Mouse (Mus musculus) midbrain, embryonic 14.5 days (tissue): ENCODE data around the gene Me1. TPM values are rescaled to one million over a fixed set of nuclear protein-coding genes. Genes with fewer than 3 reads are reported as not detected.

Source experiments
- ATAC-seq: fragments of 200-750 bp; cut with Nextera tagmentation; 2 replicates; pipeline ENCODE4 v1.8.0; 2017; ENCODE audit warnings: moderate number of reproducible peaks, moderate library complexity; ENCODE audit not compliant: low FRiP score, low TSS enrichment
- DNase-seq: peaks from one replicate; pipeline ENCODE4 v3.0.0-alpha.2; 2015
- H3K27ac ChIP-seq: fragments of 300-500 bp; sonication (generic); replicated peaks from 2 replicates; pipeline ENCODE4 v1.5.1; 2014; ENCODE audit warnings: mild to moderate bottlenecking, low read depth, low read length, moderate library complexity
- H3K27me3 ChIP-seq: fragments of 300-500 bp; sonication (generic); 2 replicates; pipeline ENCODE4 v1.6.1; 2014; ENCODE audit warnings: low read length, control low read depth, mixed read lengths; ENCODE audit not compliant: control insufficient read depth, insufficient read depth
- H3K36me3 ChIP-seq: fragments of 300-500 bp; sonication (generic); 2 replicates; pipeline ENCODE4 v1.6.1; 2014; ENCODE audit warnings: low read length, control low read depth; ENCODE audit not compliant: control insufficient read depth, insufficient read depth
- H3K4me1 ChIP-seq: fragments of 300-500 bp; sonication (generic); 2 replicates; pipeline ENCODE4 v1.6.1; 2014; ENCODE audit warnings: mild to moderate bottlenecking, antibody characterized with exemption, low read length, control low read depth; ENCODE audit not compliant: control insufficient read depth, insufficient read depth
- H3K4me2 ChIP-seq: fragments of 300-500 bp; sonication (generic); 2 replicates; pipeline ENCODE4 v1.6.1; 2014; ENCODE audit warnings: mild to moderate bottlenecking, low read length, moderate library complexity
- H3K4me3 ChIP-seq: fragments of 300-500 bp; sonication (generic); replicated peaks from 2 replicates; pipeline ENCODE4 v1.5.1; 2014; ENCODE audit warnings: low read depth, low read length
- H3K9ac ChIP-seq: fragments of 300-500 bp; sonication (generic); replicated peaks from 2 replicates; pipeline ENCODE4 v1.6.1; 2014; ENCODE audit warnings: mild to moderate bottlenecking, low read length, moderate library complexity
- H3K9me3 ChIP-seq: fragments of 300-500 bp; sonication (generic); 2 replicates; pipeline ENCODE4 v1.6.1; 2016; ENCODE audit warnings: low read length, control low read depth, mixed read lengths; ENCODE audit not compliant: control insufficient read depth
- WGBS: fragments of 180-500 bp; shearing (Covaris S2); extraction: QIAGEN DNeasy Blood & Tissue Kit; methylation state at CpG from one replicate; pipeline ENCODE4 v1.1.7; 2014; 5-methylcytosine and 5-hydroxymethylcytosine counted together
- polyA plus RNA-seq: library from polyadenylated mRNA; unstranded; fragments of >200 nt; fragmentation: Nextera tagmentation; extraction: Ambion mirVana; gene quantifications from 2 replicates; pipeline ENCODE4 v1.2.1, GENCODE M21; 2014

The Me1 gene
- polyA plus RNA-seq, 1 experiment from 2014 or later = 36.4 TPM

- WGBS = 67% methylated on average over 19 of the region's 19 CpGs
- no peaks in the 10 kb centered on the region for H3K4me1 ChIP-seq
- H3K4me2 ChIP-seq = no peak overlapping the region
- H3K36me3 ChIP-seq = 0 out of 2 replicates have a peak, but pooled peaks cover 2% of the 10 kb centered on the region
- no peaks in the 10 kb centered on the region for H3K9me3 ChIP-seq
- H3K27ac ChIP-seq = no peak overlapping the region
- ATAC-seq (no peak), DNase-seq (peak; percentile 80)
- H3K27me3 ChIP-seq = no peaks in the 10 kb centered on the region
- H3K9ac ChIP-seq = no peak overlapping the region
- no peak overlapping the region for H3K4me3 ChIP-seq
Measured at GRCm38 (mm10) chr9:86592676-86593668, 102.8 kb downstream of the Me1 start.

GRCm38 (mm10) chr9:86587019-86587795 lies 108.5 kb downstream of the Me1 start:
- Histone ChIP-seq H3K4me1 (no peaks in the 10 kb centered on the region), H3K4me3 (no peak overlapping the region), H3K27ac (no peak overlapping the region), H3K4me2 (no peak overlapping the region), H3K9me3 (no peaks in the 10 kb centered on the region), H3K27me3 (no peaks in the 10 kb centered on the region), H3K36me3 (no peaks in the 10 kb centered on the region), H3K9ac (no peak overlapping the region)
- DNase-seq (no peak), ATAC-seq (no peak)
- WGBS = 92% methylated on average over 11 of the region's 11 CpGs

- Histone ChIP-seq H3K4me2 (no peak overlapping the region), H3K9ac (no peak overlapping the region), H3K4me1 (no peaks in the 10 kb centered on the region), H3K27ac (no peak overlapping the region), H3K27me3 (no peaks in the 10 kb centered on the region), H3K36me3 (no peaks in the 10 kb centered on the region), H3K4me3 (no peak overlapping the region), H3K9me3 (no peaks in the 10 kb centered on the region)
- DNase-seq = peak; percentile 87
- no peak; the same call in 1 of the 2 replicates for ATAC-seq
- WGBS = 59% methylated on average over 3 of the region's 3 CpGs
Measured at GRCm38 (mm10) chr9:86583740-86584139, 112.0 kb downstream of the Me1 start.

GRCm38 (mm10) chr9:86579657-86580056 lies 116.1 kb downstream of the Me1 start:
- H3K27ac ChIP-seq = no peak overlapping the region
- ATAC-seq (no peak), DNase-seq (no peak)
- no peak overlapping the region for H3K4me2 ChIP-seq
- H3K4me3 ChIP-seq = no peak overlapping the region
- no peaks in the 10 kb centered on the region for H3K4me1 ChIP-seq
- 89% methylated on average over 10 of the region's 10 CpGs for WGBS
- H3K9ac ChIP-seq = no peak overlapping the region
- no peaks in the 10 kb centered on the region for H3K27me3 ChIP-seq
- H3K9me3 ChIP-seq = no peaks in the 10 kb centered on the region
- no peaks in the 10 kb centered on the region for H3K36me3 ChIP-seq

- Histone ChIP-seq H3K4me2 (no peak overlapping the region), H3K36me3 (no peaks in the 10 kb centered on the region), H3K4me1 (peaks cover 10% of the 10 kb centered on the region; the same call in 1 of the 2 replicates), H3K27me3 (no peaks in the 10 kb centered on the region), H3K9ac (no peak overlapping the region), H3K27ac (no peak overlapping the region), H3K9me3 (no peaks in the 10 kb centered on the region), H3K4me3 (no peak overlapping the region)
- 94% methylated on average over 6 of the region's 6 CpGs for WGBS
- DNase-seq = no peak
- no peak for ATAC-seq
Measured at GRCm38 (mm10) chr9:86575178-86575577, 120.6 kb downstream of the Me1 start.

GRCm38 (mm10) chr9:86573616-86574303 lies 122.0 kb downstream of the Me1 start:
- DNase-seq = no peak
- 89% methylated on average over 20 of the region's 20 CpGs for WGBS

GRCm38 (mm10) chr9:86572636-86573291 lies 123.0 kb downstream of the Me1 start:
- ATAC-seq (no peak), DNase-seq (peak; percentile 89)
- H3K27me3 ChIP-seq = no peaks in the 10 kb centered on the region
- no peak overlapping the region for H3K27ac ChIP-seq
- H3K4me3 ChIP-seq = peak overlapping the region; percentile 71
- H3K9me3 ChIP-seq = no peaks in the 10 kb centered on the region
- H3K4me1 ChIP-seq = peaks cover 10% of the 10 kb centered on the region; the same call in 1 of the 2 replicates
- H3K36me3 ChIP-seq = peaks cover 15% of the 10 kb centered on the region
- H3K4me2 ChIP-seq = peak overlapping the region; percentile 100
- WGBS = 6% methylated on average over 13 of the region's 13 CpGs
- peak overlapping the region; percentile 69; the same call in 1 of the 2 replicates for H3K9ac ChIP-seq

More at GRCm38 (mm10) chr9:86573616-86574303, 122.0 kb downstream of the Me1 start:
- Histone ChIP-seq H3K36me3 (peaks cover 8% of the 10 kb centered on the region), H3K4me3 (no peak overlapping the region), H3K9ac (no peak overlapping the region), H3K27me3 (no peaks in the 10 kb centered on the region), H3K27ac (no peak overlapping the region), H3K9me3 (no peaks in the 10 kb centered on the region), H3K4me1 (peaks cover 10% of the 10 kb centered on the region; the same call in 1 of the 2 replicates), H3K4me2 (no peak overlapping the region)
- no peak for ATAC-seq

GRCm38 (mm10) chr9:86572196-86572595 lies 123.6 kb downstream of the Me1 start:
- ATAC-seq = no peak; the same call in 1 of the 2 replicates
- H3K4me1 ChIP-seq = peaks cover 10% of the 10 kb centered on the region; the same call in 1 of the 2 replicates
- H3K9ac ChIP-seq = peak overlapping the region; percentile 69
- H3K27ac ChIP-seq = no peak overlapping the region
- H3K9me3 ChIP-seq = no peaks in the 10 kb centered on the region
- H3K36me3 ChIP-seq = peaks cover 21% of the 10 kb centered on the region
- under 1% methylated on average over 25 of the region's 25 CpGs for WGBS
- H3K4me2 ChIP-seq = peak overlapping the region; percentile 100
- DNase-seq = no peak
- peak overlapping the region; percentile 71 for H3K4me3 ChIP-seq
- H3K27me3 ChIP-seq = no peaks in the 10 kb centered on the region
